Mouse (Mus musculus): ENCODE data around the gene Ptprs.

- TF ChIP-seq POLR2A (IDR thresholded peaks at IDR 0.05; ENCODE audit: low read depth, low read length) (no peak), CTCF (IDR thresholded peaks at IDR 0.05; ENCODE audit: extremely low read depth, insufficient read depth, insufficient read length, insufficient replicate concordance) (no peak)
These were observed 34.0 kb downstream of the Ptprs start for GRCm38 (mm10) chr17:56442316-56442715.

All from spleen, adult 2 months (tissue).